Mouse (Mus musculus) heart, postnatal 0 days (tissue): ENCODE data around the gene Ppp2r1b.

ENCODE experiments used
- CTCF ChIP-seq: IDR thresholded peaks from 2 replicates; pipeline ENCODE4 v1.5.1; 2016; ENCODE audit warnings: antibody characterized with exemption, control low read depth, low read depth
- EP300 ChIP-seq: IDR thresholded peaks from 2 replicates; pipeline ENCODE4 v1.6.1; 2016; ENCODE audit warnings: antibody characterized with exemption, low read depth

DNA sequence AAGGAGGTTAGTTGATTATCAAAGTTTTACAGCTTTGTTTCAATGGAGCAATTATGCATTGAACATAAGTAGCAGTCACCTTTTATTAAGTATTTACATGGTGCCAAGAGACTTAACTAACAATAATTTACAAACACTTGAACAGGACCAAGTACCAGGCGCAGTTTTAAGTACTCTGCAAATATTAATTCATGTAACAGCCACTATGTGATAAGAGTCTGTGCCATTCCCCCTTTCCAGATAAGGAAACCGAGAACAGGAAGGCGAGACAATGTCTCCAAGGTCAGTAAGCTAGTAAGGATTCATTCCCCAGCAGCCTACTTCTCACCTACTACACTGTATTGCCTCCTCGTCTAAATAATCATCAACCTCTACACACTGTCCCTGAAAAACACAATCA is 80.7 kb downstream of the Ppp2r1b start:
- TF ChIP-seq CTCF = no peak
- TF ChIP-seq EP300 = no peak
